Mouse (Mus musculus) frontal cortex, postnatal 10 days (tissue): ENCODE data around the gene Prkab1.

Experiments
- DNase-seq, 2 experiments: peaks; one replicate each; pipeline ENCODE4 v3.0.0; 2022; ENCODE audit warnings: low spot score in 2 of 2, mixed read lengths in 1 of 2

Prkab1 gene

DNA sequence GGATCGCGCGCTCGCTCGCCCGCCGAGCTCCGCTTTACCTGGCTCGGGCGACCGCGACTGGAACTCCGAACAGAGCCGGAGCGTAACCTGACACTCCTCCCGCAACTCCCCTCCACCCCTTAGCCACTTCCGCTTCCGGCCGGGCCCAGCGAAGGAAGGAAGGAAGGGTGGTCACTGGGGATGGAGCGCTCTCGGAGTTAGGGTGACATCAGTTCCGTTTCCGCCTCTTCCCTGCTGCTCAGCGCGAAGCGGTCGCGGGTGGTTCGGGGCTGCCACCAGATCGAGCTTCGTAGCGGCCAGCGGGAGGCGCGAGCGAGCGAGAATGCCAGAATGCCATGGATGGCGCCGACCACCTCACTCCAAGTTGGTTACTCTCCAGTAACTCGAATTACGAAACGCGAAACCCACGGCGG is at the start of gene Prkab1:
Gene Prkab1, minus strand, starts transcription at position 182 of the 413 bp plus-strand sequence.
- DNase-seq = peak; percentile 87 to 88

DNA sequence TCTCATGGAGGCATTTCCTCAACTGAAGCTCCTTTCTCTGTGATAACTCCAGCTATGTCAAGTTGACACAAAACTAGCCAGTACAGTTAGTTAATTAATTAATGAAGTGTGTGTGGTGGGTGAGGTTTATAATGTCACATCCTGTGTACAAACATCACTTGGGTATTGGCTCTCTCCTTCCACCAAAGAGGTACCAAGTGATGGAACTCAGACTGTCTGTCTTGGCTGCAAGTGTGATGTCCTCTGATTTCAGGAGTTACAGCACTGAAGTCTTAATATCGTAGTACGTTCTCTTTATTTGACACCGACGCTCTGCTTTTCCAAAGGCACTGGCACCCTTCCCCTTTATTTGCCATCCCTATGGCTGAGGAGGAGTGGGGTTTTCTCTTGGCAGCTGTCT is 45.3 kb upstream of the Prkab1 start:
- no peak for DNase-seq

DNA sequence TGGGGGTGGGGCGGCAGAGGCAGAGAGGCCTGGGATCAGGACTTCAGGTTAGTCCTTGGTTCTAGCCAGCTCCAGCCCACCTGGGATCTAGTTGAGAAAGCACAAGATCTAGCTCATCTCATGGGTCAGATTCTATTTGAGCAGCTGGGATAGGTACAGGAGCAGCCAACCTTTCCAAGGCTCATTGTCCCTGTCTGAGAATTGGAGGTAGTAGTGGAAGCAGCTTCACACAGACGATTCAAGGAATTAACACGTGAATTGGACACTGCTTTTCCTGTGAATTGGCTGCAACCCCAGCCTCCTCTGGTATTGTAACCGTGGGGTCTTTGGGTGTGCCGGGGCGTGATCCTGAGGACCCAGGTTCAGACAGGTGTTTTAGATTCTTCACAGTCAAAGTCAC is 28.5 kb upstream of the Prkab1 start:
- DNase-seq = no peak

DNA sequence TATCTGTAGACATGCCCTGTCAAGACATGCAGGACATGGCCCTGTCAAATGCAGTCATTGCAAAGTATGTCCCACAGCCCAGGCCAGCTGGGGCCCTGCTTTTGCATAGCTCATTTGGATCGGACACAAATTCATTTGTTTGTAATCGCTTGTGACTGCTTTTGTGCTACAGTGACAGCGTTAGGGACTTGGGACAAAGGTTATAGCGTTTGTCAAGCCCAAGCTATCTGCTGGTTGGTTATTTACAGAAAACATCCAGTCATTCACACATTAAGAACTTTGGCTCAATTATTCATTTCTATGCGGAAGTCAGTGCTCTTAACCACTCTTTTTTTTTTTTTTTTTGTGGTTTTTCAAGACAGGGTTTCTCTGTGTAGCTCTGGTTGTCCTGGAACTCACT is 27.9 kb upstream of the Prkab1 start:
- no peak for DNase-seq

DNA sequence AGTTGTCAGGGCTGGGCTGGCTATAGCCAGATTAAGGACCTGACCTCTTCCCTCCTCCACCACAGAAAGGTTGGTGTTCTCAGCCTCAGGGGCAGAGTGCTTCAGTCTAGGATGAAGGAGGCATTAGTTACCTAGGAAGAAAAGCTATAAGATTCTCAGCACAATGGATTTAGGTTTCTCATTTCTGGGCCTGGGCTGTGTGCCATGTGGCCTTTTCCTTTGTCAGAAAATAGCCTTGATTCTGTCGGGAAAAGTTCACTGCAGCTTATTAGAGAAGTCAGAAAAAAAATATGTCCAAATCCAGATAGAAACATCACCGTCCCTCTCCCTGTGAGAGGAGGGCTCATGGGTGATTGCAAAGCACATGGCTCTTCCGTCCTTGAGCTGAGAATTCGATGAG is 25.5 kb upstream of the Prkab1 start:
- DNase-seq = no peak

DNA sequence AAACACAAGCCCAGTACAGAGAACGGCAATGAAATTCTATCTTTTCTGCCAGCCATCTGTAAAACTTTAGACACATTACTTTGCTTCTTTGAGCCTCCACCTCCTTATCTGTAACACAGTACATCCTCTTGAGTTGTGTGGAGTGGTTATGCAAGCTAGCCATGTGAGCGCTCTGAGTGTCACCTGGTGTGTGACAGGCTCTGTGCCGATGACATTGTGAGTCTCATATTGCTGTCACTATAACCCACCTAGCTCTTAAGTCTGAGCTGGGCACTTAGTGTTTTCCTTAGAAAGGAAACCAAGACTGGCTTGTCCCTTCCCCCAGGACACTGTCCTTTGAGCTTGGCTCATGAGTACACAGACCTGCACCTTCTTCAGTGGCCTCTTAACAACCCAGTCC is 24.0 kb upstream of the Prkab1 start:
- no peak for DNase-seq

DNA sequence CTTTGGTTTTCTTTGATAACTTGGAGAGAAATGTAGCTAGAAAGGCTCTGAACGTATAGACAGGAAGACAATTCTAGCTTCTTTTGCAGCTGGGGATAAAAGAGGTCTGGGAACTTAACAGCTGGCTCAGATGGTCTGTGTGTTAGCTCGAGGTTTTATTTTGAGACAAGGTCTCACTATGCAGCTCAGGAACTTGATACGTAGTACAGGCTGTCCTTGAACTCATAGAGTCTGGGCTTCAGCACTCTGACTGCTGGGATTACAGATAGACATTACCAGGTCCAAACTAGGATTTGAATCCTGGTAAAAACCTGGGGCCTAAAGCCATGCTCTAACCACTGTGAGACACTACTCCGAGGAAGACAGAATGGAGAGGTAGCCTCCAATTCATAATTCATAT is 21.9 kb upstream of the Prkab1 start:
- no peak for DNase-seq

DNA sequence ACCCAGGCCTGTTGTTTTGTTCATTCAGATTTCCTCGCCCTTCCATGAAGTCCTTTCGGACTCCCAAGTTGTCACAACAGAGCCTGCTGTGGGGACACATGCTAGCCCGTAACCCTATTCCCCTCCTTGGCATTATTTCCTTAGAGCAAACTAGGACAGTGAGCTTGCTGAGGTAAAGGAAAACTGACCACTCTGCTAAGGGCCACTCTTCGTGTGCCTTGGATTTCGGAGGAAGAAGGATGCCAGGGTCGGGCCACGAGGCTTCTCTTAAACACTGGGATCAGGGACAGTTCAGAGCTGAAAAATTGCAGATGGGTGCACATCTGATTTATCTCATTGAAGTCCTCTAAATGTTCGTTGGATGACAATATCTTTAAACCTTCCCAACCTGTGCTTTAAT is 21.3 kb upstream of the Prkab1 start:
- DNase-seq = no peak

DNA sequence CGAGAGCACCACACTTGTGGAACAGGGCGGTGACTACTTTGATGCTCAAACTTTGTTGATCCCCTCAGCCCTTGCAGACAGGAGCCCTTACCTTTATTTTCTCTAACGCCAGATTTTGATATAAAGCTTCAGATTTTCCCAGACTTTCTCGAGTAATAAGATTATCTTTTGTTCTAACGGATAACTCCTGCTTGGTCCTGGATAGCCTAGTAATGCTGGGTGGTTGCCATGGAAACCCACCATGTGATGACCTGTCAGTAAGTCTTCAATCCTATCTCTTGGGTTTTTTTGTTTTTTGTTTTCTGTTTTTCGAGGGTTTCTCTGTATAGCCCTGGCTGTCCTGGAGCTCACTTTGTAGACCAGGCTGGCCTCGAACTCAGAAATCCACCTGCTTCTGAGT is 17.9 kb upstream of the Prkab1 start:
- no peak for DNase-seq

DNA sequence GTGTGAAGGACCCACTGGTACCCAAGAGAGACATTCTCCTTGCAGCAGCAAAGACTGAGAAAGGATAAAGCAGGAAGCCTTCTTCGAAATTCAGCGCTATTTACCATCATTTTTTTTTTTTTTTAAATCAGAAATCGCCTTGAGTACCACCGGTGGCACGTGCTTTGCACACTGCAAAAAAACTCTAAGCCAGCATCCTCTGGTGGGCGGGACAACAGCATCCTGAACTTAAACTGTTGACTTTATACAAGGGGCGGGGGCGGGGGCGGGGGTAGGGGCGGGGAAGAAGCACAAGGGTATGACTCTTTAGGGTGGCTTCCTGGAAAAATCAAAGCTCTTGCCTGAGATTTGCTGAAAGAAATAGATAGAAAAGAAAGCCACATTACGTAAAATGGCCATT is 15.4 kb upstream of the Prkab1 start:
- no peak for DNase-seq

DNA sequence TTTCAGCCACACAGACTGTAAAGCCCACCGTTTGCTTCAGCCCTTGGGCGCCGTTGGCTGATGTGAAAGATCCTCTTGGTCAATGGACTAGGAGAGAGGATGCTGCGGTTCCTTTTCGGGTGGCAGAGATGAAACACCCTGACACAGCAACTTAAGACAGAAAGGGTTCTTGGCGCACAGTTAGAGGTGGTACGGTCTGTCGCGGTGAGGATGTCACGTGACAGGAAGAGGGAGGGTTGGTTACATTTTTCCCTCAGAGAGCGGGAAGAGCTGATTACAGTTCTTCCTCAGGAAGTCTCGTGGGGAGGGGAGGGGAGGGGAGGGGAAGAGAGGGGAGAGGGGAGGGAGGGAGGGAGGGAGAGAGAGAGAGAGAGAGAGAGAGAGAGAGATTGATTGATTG is 13.4 kb upstream of the Prkab1 start:
- DNase-seq = no peak

DNA sequence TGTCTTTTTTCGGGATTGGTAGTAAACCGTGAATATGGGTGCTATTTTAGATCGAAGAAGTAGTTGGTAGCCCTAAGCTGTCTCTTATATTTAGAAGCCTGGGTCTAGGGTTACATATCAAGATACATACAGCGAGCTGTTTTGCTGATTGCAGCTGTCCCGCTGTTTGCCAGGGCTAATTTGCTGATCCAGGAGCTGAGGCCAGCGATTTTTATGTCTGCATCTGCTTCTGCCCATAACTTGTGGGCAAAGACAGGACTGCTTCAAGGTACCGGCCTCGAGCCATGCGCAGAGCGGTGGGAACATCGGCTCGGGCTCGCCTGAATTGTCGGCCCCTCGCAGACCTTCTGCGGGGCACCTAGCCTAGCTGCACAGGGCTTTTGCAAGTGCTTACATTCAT is 12.2 kb upstream of the Prkab1 start:
- DNase-seq = no peak

DNA sequence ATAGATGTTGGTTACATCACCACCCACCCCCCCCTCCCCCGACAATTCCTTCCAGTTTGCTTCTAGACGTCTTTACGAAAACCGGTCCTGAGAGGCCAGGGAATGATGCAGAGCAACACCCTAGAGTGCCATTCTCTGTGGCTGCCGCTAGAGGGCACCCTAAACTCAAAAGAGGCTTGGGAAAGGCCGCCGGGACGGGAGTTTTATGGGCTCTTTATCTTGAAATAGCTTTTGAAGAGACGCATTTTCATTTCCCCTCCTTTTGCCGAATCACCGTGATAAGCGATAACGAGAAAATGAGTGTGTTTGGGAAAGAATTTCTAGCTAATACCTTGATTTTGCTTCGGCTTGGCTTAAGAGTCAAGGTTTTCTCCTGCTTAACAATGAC is 6.9 kb upstream of the Prkab1 start:
- peak in 1 of 2 experiments; percentile 70 for DNase-seq

DNA sequence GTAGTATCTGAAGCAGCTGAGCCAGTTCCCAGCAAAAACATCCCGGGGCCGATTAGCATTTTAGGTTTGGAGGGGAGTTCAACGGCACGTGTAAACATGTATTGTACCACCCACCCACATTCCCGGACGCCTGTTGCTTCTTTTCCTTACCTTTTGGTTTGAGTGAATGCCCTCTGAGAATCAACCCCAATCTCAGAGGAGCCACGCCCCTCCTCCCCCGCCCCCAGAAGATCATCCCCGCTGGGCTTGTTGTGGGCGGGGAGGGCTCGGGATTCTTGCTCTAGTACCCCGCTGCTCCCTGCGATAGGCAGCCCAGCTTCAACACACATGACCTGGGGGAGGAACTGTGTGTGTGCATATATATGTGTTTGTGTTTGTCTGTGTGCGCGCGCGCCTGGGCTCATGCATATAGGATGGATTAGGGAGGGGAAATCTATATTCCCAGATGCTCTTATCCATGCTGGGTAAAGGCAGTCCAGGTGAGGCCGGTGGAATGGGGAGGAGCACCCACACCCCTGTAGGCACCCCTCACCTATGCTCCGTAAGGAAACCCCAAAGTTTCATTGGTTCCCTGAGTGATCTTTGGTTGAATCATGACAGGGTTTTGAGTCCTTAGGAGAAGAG is 6.4 kb upstream of the Prkab1 start:
- no peak for DNase-seq

DNA sequence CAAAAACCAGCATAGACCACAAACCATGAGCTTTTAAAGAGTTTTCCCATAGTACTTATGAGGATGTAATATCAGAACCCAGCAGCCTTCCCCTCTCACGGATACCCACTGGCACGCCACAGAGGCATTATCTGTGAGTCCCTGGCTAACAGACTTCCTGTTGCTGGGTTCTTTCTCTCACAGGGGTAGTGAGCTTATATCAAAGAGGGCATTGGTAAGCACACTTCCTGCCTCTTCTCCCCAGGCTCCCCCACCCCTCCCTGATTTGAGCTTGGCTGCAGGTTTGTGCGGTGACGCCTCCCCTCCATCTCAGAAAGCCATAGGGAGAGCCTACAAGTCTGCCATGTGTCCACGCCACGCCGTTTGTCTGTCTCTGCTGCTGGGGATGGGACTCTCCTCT is 4.8 kb upstream of the Prkab1 start:
- no peak for DNase-seq

DNA sequence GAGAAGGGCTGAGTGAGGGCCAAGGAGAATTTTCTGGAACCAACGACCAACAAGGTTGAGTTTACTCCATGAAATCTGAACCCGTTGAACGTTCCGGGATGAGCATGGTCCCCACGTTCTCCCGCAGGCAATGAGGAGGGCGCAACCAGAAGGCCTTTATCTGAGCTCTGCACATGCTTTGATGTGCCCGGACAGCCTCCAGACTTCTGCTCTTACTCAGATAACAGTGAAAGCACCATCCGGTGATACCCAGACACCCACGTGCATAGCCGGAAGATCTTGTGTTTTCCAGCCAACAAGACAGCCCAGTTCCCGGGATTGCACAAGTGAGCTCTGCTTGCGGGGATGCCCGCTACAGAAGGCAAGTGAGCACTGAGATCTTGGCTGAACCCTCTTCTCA is 2.3 kb upstream of the Prkab1 start:
- no peak for DNase-seq

DNA sequence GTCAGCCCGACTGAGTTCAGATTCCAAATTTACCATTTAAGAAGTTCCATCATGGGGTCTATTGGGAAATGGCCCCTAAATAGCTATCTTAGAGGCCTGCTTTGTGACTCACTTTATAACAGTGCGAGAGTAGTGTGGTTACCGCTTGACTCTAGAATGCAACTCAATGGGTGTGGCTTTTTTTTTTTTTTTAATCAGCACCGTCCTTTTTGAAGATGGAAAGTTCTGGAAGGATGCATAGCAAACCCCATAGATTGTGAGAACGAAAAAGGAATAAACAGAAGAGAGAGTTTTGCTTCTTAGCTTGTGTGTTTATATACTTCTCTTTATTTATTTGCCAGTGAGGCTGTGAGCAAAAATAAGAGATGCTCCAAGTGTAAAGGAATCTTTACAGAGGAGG is 1.8 kb upstream of the Prkab1 start:
- DNase-seq = no peak

DNA sequence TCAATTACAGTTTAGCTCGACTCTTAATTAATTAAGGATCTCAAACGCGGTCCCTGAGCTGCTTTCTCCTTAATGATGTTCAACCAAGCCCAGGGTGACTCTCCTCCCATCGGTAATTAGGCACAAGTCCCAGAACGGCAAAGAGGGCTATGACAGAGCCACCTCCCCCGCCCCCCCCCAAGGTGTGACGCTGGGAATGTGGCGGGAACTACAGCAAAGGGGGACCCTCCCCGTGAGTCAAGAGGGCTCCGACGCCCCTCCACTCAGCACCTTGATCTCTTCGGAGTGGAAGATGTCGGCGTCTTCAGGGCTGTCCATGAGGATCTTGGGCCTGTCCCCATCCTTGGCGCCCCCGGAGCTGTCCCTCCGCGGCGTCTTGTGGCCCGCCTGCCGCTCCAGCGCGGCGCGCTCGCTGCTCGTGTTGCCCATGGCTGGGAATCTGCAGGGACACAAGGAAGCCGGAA is 455 bp downstream of the Prkab1 start:
- no peak for DNase-seq

DNA sequence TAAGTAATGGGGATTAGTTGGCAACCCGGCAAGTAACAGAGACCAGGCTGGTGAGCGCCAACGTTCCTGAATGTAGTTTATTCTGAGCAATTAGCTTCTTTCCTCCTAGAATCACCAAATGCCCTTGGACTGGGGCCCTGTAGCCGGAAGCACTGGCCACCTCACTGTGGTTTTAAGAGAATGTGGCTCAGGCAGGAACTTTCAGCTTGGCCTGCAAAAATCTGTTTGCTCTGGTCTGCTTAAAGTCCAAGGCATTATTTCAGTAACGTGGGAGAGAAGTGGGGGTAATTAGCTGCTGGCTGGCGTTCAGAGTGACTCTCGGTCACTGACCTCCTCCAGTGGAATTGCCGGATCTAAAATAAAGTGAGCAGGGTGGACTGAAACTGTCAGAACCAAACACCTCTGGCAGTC is 1.1 kb downstream of the Prkab1 start:
- DNase-seq = no peak

DNA sequence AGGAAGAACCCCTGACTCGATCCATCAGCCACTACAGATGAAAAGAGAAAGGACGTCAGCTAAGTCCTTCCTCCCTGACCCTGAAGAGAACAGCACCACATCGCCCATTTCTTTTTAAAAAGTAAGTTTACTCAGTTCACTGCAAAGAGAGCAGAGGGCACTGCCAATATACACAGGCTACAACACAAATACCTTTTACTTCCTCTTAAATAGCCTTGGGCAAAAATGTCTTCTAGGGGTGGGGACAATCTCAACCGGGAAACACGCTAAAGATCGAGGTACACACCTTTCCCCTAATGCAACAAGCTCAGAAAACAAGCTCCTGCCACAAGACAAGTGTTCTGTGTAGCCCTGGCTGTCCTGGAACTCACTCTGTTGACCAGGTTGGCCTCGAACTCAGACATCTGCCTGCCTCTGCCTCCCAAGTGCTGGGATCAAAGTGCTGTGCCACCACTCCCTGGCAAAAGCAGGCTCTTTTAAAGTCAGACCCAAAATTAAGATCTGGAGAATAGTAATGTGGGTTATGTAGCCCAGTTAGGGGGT is 1.6 kb downstream of the Prkab1 start:
- DNase-seq = no peak

DNA sequence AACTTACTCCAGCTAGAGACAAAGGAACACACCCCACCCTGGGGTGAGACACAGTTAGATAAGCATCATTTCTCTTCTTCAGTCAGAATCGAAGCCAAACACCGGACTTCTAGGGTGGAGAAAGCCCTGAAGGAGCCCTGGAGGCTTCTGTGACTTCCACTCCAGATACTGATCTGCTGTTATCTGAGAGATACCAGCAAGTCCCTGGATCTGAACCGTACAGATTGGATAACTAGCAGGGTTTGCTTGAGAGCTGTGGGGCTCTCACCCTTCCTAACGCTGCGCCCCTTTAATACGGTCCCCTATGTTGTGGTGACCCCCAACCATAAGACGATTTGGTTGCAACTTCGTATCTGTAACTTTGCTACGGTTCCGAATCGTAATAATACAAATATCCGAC is 2.2 kb downstream of the Prkab1 start:
- DNase-seq = no peak

DNA sequence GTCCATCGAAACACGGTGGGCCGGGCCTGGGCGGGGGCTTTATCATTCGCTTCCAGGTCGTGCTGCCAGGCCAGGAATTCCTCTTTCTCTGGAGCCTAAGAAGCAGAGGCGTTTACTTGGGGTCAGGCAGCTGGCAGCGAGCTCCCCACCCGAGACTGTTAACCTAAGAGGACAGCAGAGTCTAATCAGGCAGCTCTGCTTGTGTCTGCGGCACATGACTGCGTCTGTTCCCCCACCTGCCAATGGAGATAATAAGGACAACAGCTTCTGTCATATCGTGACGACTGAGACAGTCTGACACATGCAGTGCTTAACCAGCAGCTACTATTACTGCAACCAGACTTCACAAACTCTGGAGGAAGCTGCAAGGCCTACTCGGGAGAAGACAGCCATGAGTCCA is 2.8 kb downstream of the Prkab1 start:
- no peak for DNase-seq

DNA sequence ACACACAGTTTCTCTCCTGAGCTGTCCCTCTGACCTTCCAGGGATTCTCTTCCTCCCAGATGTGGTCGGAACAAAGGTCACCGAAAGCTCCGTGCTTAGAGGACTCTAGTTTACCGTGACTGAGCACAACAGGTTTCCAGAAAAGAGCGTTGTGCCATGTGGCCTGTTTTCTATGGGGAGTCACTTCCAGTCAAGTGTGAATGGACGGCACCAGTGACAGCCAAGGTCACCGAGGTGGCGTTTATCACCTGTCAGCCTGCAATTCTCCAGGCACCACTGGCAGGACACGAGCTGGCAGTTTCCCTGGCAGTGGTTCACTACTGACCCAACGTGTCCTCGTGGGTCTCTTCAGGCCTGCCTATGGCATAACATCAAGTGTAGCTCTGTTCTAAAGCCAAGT is 4.9 kb downstream of the Prkab1 start:
- DNase-seq = no peak

DNA sequence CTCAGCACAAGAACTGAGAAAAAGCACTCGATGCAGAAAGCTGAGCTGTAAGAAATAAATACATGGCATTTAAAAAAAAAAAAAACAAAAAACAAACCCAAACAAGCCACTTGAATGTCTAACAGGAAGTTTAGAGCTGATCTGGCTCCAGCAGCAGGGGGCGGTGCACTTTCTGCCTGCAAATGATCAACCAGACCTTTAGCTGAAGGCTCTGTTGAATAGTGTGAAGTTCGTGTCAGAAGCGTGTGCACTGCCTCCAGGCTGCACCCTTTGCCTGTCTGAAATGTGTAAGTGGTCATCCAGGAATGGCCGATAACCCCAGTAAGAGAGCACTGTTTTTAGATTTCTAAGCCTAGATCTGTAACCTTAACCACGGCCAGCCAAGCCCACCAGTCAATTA is 5.5 kb downstream of the Prkab1 start:
- DNase-seq = no peak
